Mouse (Mus musculus) cerebellum, adult 11 months (tissue): Measurements from ENCODE around the gene Sdhb.

Experiments
- DNase-seq: peaks from one replicate; pipeline ENCODE4 v3.0.0; 2022

Sdhb gene

DNA sequence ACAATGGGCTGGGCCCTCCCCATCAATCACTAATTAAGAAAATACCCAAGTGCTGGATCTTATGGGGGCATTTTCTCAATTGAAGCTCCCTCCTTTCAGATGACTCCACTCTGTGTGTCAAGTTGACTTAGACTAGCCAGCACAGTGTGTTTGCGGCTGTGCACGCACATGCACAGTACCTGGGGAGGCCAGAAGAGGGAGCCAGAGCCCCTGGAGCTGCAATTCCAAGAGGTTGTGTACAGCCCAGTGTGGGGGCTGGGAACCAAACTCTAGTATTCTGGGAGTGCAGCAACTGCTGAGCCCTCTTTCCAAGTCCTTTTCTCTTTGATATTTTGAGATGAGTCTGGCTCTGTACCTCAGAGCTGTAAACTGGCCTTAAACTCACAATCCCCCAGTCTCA, 20.6 kb downstream of the Sdhb start:
- no peak for DNase-seq

DNA sequence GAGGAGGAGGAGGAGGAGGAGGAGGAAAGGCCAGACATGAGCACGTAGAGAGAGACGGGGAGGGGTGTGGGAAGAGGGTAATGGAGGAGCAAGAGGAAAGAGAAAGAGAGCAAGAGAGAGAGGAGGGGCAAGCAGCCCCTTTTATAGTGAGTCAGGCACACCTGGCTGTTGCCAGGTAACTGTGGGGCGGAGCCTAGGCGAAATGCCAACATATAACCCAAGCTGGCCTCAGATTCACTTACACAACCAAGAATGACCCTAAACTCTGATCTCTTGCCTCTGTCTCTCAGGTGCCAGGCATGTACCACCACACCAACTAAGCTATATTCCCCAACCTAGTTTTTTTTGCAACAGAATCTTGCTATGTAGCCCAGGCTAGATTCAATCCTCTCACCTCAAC, 21.8 kb downstream of the Sdhb start:
- no peak for DNase-seq

DNA sequence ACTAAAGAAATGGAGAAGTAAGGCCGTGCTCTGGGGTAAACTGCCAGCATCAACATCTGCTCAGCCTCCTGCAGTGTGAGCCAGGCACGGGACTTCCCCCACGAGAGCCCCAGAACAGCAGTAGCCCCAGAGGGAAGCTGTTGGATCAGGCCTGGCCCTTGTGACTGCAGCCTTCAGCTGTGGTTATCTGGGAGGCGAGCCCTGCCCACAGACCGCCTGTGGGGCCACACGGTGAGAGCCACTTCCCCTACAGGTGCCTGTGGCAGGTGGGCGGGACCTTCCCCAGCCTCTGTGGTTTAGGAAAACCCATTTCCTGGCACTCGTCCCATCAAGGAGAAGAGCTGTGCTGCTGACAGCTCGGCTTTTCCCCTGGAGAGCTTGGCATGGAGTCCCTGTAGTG, 22.4 kb downstream of the Sdhb start:
- no peak for DNase-seq

DNA sequence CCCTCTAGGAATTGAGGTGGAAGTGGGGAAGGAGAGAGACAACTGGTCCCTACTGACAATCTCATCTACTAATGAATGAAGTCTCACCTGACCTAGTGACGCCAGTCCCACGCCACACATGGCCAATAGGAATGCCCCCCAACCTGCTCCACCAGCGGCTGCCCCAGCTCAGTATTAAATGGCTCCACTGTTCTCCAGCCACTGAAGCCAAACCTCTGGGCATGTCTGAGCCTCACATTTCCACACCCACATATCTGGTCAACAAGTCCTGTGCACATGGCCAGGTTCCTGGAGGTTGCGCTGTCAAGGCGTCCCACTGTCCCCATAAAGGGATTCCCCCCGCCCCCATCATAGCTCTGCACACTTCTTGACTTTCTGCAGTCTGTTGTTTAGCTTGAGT, 23.5 kb downstream of the Sdhb start:
- no peak for DNase-seq

DNA sequence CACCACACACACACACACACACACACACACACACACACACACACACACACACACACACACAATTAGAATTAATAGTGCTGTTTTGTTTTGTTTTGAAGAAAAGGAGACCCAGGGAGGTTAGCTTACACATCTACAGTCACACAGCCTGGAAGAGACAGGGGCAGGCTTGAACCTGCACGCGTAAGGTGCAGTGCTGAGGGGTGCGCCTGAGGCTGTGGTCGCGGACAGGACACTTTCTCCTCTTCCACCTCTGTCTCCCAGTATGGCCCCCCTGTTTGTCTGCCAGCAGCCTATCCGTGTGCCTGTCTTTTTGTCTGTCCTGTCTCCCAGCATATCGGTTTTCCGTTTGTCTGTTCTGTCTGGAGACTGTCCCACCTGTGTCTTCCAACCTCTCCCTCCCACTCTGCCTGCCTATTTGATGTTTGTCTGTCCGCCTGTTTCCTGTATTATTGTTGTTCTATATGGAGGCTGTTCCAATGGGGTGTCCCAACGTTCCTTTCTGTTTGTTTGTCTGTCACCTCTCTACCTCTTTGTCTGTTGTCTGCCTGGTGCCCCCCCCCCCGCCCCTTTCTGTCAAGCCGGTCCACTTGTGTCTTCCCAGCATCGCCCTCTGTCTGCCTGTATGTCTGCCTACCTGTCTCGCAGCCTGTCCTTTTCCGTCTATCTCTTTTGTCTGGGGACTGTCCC, 25.2 kb downstream of the Sdhb start:
- DNase-seq = no peak

DNA sequence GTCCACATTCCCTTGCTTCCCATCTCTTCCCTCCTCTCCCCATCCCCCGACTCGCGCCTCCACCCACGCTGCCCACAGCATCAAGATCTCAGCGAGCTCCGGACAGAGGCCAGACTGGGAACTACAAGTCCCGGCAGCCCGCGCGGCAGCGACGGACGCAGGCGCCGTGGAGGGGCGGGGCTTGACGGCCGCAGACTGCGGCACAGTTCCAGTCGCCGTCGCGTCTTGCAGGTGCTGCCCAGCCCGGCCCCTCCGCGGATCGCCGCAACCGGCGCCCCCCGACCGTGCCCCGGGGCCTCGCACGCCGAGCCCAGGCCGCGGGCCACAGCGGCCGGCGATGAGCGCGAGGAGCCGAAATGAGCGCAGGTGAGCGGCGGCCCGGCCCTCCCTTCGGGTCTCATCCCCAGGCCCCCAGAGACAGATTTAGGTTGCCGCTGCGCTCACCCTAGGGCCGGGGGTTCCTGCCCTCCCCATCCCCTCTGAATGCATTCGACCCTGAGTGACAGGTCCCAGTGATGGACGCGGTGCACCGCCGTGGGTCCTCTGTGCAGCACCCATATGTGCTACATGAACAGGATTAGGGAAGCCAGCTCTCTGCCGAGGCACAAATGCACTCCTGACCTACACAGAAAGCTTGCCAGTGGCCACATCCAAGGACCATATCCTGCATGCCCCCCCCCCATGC, 25.9 kb downstream of the Sdhb start, which contains the start of gene Atp13a2:
TSS of gene Atp13a2 (plus strand) at position 163 of the 685 bp plus-strand sequence.
- DNase-seq = peak; percentile 93

DNA sequence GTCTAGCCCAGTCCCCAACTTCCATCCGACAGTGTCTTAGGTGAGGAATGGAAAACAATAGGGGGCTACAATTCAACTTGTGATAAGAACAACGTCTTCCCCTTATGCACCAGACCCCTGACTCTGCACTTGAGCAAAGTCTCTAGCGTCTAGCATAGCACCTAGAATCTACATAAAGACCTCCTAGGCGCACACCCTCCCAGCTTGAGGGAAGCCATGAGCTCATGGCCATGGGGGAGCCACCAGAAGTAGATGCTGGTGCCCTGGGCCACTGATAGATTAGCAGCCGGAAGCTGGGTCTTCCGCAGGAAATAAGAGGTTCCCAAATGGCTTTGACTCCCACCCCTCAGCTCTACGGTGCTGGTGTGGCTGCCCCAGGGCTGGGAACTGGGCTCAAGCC, 26.5 kb downstream of the Sdhb start:
- DNase-seq = no peak

DNA sequence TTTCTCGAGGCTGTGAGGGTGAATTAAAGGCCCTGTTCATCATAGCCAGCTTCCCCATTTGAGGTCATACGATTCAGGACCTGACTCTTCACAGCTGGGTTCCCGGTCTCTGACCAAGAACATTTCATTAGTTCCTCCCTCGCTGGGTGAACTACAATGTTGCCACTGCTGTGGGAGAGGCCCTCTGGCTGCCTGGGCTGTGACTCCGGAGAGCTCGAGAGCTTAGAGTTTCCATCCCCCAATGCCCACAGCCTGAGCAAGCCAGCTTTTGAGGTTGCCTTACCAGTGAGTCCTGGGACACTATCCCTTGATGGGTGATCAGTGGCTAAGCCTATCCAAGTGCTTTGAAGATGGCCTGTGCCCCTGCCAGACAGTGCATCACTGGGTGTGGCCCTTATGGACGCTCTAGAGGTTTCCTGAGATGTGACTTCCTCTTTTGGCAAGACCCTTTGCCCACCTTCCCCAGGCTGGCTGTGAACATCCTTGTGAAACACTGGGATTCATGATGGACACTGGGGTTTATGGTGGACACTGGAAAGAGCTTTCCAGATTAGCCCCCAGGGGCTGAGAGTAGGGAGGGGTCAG, 27.8 kb downstream of the Sdhb start:
- no peak for DNase-seq

DNA sequence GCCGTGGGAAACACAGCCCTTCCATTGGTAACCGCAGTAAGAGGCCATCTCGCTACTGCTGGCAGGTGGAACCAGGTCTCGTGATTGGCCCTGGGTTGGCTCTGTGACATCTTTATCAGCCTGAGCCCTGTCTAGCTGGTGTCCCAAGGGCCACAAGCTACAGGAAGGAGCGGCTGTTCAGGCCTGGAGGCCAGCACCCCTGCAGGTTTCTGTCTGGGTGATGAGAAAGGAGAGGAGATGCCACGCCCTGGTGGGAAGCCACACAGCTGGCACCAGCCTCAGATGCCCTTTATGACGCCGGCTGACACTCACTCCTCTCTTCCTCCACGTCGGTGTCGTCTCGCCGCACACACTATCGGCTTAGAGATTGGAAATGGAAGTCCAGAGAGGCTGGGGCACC, 28.4 kb downstream of the Sdhb start:
- no peak for DNase-seq

DNA sequence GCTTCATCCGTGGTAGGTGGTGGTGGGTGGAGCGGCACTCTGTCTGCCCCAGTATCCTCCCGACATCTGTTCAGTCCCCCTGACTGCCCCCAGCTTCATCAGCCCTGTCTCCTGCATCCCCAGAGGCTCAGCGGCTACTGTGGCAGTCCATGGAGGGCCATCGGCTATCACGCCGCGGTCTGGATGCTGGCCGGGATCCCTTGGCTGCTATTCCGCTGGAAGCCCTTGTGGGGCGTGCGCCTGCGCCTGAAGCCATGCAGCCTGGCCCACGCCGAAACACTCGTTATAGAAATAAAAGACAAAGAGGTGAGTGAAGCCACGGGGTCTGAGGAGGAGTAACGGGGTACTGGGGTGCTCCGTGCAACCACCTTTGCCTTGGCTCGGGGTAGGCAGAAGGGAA, 31.2 kb downstream of the Sdhb start:
- DNase-seq = no peak

DNA sequence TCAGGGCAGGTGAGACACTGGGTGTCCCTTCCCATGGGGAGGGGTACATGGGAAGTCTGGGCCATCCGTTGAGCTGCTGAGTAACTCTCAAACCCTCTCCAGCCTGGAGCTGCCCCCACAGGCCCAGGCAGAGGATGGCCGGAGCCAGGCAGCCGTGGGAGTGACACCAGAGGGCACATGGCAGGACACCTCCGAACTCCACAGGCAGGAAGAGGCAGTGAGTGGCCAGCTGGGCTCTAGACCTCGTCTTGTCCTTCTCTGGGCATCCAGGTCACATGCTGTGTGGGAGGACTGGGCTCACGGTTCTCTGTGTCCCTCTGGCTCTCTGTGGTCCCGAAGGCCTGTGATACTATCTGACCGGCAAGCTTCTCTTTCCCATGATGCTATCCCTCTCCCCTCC, 32.8 kb downstream of the Sdhb start:
- no peak for DNase-seq

DNA sequence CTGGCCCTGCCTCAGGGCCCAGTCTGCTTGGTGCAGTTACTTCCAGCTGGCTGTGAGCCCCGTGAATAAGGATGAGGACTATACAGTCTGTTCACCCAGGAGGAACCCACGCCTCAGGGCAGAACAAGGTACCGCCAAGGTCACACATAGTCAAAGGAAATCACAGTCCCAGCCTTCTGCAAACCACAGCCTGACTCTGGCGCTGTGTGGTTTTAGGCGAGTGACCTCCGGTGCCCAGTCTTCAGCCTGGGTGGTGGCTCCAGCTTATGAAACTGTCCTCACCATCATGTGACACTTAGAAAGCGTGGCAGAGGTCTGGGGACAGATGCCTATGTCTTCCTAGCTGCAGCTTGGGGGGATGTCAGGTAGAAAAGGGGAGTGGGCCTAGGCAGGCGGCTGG, 34.8 kb downstream of the Sdhb start:
- DNase-seq = no peak

DNA sequence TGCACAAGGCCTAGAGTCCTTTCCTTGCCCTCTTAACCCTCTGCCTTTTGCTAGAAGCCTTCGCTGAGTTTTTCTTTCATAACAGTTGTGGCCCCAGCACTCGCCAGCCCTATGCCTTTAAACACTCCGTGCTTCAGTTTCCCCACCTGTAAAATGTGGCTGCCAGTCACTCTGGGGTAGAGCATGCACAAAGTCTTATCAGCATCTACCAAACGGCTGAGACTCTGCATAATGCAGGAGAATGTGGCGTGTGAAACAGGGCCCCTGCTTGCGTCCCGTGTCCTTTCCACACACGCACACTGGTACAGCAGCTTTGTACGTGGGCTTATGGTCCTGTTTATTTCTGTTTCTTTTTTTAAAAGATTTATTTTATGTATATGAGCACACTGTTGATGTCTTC, 35.8 kb downstream of the Sdhb start:
- no peak for DNase-seq

DNA sequence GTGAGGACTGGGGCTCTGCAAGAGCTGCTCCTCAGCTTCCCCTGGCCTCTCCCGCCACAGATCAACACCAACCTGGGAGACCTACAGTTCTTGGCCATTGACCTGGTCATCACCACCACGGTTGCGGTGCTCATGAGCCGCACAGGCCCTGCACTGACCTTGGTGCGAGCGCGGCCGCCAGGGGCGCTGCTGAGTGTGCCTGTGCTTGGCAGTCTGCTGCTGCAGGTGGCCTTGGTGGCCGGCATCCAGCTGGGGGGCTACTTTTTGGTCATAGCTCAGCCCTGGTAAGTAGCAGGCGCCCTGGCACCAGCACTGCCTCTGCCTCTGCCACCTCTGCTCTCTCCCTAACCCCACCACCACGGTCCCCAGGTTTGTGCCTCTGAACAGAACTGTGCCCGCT, 45.0 kb downstream of the Sdhb start:
- peak; percentile 64 for DNase-seq

DNA sequence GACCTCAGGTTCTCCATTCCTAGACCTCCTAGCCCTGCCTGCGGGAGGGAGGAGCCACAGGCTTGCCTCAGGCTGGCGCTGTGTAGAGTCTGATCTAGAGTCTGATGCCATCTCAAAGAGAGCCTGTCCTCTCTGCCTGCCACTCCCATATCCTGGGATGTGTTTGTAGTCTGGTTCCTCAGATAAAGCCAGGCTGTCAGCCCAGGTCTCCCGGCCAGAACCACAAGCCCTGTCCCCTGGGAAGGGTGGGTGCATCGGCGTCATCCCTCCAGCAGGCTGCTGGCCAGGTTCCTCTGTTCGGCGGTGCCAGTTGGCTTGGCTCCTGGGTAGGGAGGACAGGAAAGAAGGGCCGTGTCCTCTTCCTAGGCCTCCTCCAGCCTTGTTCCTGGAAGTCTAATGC, 47.0 kb downstream of the Sdhb start:
- no peak for DNase-seq

DNA sequence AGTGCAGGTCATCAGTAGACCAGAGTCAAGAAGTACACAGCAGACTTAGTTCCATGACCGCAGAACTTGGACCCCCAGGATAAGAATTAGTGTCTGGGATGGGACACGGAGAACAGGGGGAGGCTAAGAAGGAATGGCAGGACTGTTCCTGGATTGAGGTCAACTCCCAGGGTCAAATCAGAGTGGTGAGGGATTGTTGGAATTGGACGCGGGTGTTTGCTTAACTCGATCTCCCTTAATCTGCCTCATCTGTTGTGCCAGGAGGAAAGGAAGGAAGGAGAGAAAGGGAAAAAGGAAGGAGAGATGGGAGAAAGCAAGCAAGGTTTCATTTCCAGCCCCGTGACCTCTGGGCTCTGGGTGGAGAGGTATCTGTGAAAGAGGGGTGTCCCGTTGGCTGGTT, 49.1 kb downstream of the Sdhb start, which contains the start of gene Mfap2:
TSS of gene Mfap2 (plus strand) at position 301 of the 400 bp plus-strand sequence.
- no peak for DNase-seq

DNA sequence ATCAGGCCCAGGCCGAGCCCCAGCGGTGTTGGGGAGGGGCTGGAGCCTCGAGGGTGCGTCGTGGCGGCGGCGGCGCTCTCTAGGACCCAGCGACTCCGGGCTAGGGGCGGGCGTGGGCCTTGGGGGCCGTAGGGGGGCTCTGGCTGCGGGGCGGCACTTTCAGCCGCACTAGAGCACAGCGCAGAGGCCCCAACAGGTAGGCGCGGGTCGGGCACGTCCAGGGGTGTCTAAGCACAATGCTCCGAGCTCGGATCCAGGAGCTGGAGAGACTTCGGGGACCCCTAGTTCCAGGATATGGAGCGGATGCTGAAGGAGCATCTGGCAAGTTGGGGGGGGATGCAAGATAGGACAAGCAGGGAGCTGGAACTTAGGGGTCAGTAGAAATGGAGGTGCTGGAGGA, 49.5 kb downstream of the Sdhb start:
- no peak for DNase-seq

DNA sequence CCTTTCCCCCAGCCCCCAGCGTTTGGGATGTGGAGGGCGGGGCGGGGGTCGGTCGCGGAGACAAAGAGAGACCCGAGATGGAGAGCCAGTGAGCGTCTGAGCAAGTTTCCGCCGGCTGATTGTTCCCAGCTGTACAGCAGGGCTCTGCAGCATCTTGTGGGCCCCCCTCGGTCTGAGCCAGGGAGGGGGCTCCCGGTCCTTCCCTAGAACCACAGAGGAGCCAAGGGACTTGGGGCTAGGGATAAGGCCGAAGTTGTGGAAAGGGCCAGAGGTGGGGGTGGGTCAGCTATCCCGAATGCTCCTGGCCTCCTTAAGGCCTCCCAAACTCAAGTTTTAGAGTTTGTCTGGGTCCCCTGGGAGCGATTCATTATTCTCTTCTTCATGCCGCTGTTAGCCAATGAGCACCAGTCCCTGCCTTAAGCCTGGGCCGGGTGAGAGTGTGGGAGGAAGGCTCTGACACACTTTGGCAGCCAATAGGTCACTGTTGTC, 50.0 kb downstream of the Sdhb start:
- DNase-seq = no peak

DNA sequence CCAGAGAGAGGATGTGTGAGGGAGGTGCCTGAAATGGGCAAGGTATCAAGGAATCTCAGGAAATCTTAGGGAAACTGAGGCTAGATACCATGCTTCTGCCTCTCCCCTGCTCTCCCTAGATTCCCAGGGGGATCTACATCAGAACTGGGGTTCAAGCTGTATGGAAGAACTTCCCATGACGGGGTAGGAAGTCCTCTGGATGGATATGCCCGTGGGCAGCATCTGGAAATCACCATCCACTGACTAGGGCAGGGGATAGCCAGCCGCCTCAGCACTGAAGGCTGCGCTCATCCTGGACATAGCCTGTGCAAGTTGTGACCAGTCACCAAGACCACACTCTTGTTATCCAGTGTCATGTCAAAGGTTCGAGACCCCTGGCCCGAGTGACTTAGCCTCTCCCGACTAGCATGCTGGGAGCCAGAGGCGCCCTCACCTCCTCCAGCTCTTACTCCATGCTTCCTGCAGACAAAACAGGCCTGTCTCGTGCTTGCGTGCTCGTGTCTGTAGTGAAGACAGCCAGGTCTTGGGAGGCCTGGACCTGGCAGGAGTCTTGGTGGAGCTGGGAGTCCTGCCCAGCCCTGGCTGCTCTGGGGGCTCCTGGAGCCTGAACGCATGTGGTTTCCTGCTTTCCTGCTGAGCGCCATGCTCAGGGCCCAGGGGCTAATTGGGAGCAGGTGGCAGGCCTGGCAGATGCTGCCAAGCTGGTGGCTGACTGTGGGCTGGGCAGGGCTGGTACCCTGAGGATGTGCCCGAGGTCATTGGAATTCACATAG, 50.7 kb downstream of the Sdhb start:
- peak; percentile 69 for DNase-seq

DNA sequence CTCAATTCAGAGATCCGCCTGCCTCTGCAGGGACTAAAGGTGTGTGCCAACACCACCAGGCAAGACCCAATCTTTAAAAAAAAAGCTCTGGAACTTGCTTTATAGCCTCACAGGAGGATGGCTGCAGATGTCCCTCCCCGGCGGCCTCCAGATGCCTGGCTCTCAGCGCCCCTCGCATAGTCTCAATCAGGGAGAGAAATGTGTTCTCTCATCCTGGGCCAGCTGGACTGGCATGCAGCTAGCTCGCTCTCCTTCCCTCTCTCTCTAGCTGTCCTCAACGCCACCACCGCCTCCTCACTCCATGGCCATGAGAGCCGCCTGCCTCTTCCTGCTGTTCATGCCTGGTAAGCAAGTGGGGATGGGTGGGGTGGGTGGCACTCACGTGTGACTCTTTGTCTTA, 51.6 kb downstream of the Sdhb start:
- DNase-seq = no peak

DNA sequence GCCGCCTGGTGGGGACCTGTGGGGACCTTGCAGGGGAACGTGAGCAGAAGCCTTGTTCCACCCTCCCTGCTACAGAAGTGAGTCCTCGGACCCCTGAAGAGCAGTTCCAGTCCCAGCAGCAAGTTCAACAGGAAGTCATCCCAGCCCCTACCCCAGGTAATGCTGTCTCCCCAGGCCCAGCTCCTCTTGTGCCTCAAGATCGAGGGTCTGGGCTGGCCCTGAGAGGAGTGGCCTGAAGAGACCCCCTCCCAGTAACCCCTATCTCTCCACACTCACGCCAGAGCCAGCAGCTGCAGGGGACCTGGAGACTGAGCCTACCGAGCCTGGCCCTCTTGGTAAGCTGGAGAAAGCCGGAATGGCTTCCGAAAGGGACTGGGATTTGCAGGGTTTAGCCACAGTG, 53.1 kb downstream of the Sdhb start:
- DNase-seq = no peak

DNA sequence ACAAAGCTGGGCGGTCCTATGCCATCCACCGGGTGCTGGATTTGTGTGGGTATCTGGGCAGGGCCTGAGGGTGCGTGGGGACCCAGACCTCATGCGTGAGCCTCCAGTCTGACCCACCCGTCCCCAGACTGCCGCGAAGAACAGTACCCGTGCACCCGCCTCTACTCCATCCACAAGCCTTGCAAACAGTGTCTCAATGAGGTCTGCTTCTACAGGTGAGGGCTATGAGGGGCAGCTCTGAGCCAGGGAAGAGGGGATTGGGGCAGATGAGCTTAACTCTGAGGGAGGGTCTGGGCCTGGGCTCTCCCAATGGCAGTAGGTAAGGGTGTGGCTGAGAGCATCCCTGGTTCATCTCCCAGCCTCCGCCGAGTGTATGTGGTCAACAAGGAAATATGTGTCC, 53.9 kb downstream of the Sdhb start:
- no peak for DNase-seq

DNA sequence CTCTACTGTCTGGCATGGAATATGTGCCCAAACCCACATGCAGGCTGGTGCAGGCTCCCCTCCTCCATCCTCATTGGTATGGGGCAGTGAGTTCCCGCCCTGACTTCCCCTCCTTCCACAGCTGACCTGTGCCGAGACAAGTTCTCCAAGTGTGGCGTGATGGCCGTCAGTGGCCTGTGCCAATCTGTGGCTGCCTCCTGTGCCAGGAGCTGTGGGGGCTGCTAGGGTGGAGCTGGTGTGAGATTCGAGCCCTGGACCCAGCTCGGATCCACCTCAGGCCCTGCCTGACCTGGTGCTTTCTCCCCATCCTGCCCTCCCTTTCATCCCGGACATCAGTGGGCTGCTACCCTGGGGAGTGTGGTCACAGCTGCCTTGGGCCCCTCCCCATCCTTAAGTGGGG, 54.4 kb downstream of the Sdhb start:
- no peak for DNase-seq

DNA sequence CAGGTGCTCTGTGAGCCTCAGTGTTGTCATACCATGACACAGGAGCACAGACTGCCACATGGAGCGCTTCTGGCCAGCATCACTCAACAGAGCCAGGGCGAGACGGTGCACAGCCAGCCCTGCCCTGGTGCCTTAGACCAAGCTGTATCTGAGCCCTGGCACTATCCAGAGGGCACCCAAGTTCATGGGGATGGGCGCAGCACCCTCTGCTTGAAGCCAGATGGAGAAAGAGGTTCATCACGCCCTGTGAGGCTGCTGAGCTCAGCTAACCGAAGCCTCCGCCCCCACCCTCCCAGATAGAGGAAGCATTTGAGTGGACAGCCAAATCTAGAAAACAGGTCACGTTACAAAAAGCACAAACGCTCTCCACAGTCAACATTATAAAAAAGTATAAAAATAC, 55.3 kb downstream of the Sdhb start:
- DNase-seq = no peak
